ENCODE assay signal across 12 mouse cellular contexts in the genomic region with DNA sequence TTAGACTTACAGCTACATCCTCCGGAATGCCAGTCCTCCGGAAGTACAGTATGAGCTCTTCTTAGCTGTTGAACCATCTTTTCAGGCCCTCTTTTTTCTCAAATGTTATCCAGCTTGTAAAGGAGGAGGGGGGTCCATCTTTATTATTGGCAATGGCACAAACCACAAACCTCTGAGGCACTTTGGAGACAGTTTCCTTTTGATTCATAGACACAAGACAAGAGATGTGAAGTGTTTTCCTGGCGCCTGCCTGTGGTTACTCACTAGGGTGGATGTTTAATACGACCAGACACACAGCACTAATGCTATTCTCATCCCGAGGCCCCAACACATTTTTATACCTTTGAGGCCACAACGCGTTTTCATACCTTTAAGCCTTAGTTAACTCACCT. TPM values are rescaled to one million over a fixed set of nuclear protein-coding genes. Genes with fewer than 3 reads are reported as not detected.
DNase-seq lines count a peak whose midpoint lies in the region; ATAC-seq lines count a peak whose summit lies in the region.
"Had no signal": no experiment of that assay in that cellular context is flagged by ENCODE, and none has a peak within 500 bp of the region (broad histone marks: within the 10 kb centered on the region; RNA-seq: fewer than 3 reads in every experiment).

No protein-coding gene starts in this region.

- H3K27ac ChIP-seq in heart, embryonic 12.5 days (ENCODE audit: poor library complexity, severe bottlenecking): peak overlapping the region; percentile 68
- H3K27ac ChIP-seq in limb, embryonic 12.5 days: peak overlapping the region; percentile 77; the same call in 1 of the 2 replicates
- H3K27ac ChIP-seq: midbrain, embryonic 12.5 days had no signal

- intact Hi-C loops in heart, postnatal 14 days (cut with DNase I): no loop called here

- WGBS in heart, embryonic 12.5 days: 35% methylated on average over 7 of the region's 7 CpGs
- 63% methylated on average over 7 of the region's 7 CpGs for WGBS in limb, embryonic 12.5 days

- no peak for ATAC-seq in heart, embryonic 12.5 days (ENCODE audit: insufficient number of reproducible peaks, low FRiP score)
- ATAC-seq in limb, embryonic 12.5 days (ENCODE audit: insufficient number of reproducible peaks, insufficient read depth, low FRiP score, low TSS enrichment, low read depth): no peak

- no peak overlapping the region for H3K9ac ChIP-seq in heart, embryonic 12.5 days
- H3K9ac ChIP-seq in limb, embryonic 12.5 days (replicated peaks): no peak overlapping the region
- H3K9ac ChIP-seq: midbrain, embryonic 12.5 days had no signal

- peaks cover 34% of the 10 kb centered on the region for H3K4me1 ChIP-seq in heart, embryonic 12.5 days (replicated peaks)
- peaks cover 32% of the 10 kb centered on the region for H3K4me1 ChIP-seq in limb, embryonic 12.5 days (replicated peaks)

- peak overlapping the region; percentile 32; the same call in 1 of the 2 replicates for H3K4me2 ChIP-seq in heart, embryonic 12.5 days
- H3K4me2 ChIP-seq in limb, embryonic 12.5 days: no peak overlapping the region
- H3K4me2 ChIP-seq: midbrain, embryonic 12.5 days had no signal

- no peaks in the 10 kb centered on the region for H3K9me3 ChIP-seq in heart, embryonic 12.5 days (replicated peaks)
- no peaks in the 10 kb centered on the region for H3K9me3 ChIP-seq in limb, embryonic 12.5 days
- H3K9me3 ChIP-seq: midbrain, embryonic 12.5 days had no signal

- H3K36me3 ChIP-seq in heart, embryonic 12.5 days: no peaks in the 10 kb centered on the region
- H3K36me3 ChIP-seq in limb, embryonic 12.5 days: no peaks in the 10 kb centered on the region
- H3K36me3 ChIP-seq: midbrain, embryonic 12.5 days had no signal

- H3K4me3 ChIP-seq in heart, embryonic 12.5 days: no peak overlapping the region
- H3K4me3 ChIP-seq in limb, embryonic 12.5 days (replicated peaks): no peak overlapping the region
- H3K4me3 ChIP-seq: midbrain, embryonic 12.5 days had no signal

- DNase-seq in heart, postnatal 14 days: no peak
- DNase-seq in 3134 (ENCODE audit: extremely low read depth, insufficient read length, low spot score) (peak; percentile 28), NIH3T3 (ENCODE audit: low read depth) (peak; percentile 37)
- no peak for DNase-seq in T-cell, adult 2 months (ENCODE audit: low spot score)
- no peak for DNase-seq in testis, postnatal 10 days (ENCODE audit: low spot score)
- no peak for DNase-seq in cerebellum, postnatal 36 days
- DNase-seq: adrenal gland, postnatal 36 days; lung, postnatal 14 days; spleen, adult 18-20 months had no signal

- H3K27me3 ChIP-seq in heart, embryonic 12.5 days (replicated peaks): no peaks in the 10 kb centered on the region
- H3K27me3 ChIP-seq in limb, embryonic 12.5 days: no peaks in the 10 kb centered on the region
- H3K27me3 ChIP-seq: midbrain, embryonic 12.5 days had no signal

RNA-seq across cellular contexts. Expression of a gene that starts 28.1 kb away (rescaled TPM):
- 4,565 and 4,650 TPM in 2 replicates for polyA plus RNA-seq in heart, embryonic 12.5 days (2016; fragmentation: Nextera tagmentation; extraction: Ambion mirVana)
- total RNA-seq in heart, postnatal 14 days (2021): over 10,000 TPM; 11,169 to 11,475 TPM
- 555 and 579 TPM in 2 replicates for polyA plus RNA-seq in limb, embryonic 12.5 days (2016; fragmentation: Nextera tagmentation; extraction: Ambion mirVana)

Comparison
In these comparisons a context has a peak if more than half of its experiments do, and no peak if none do; other contexts are left out.
1. DNase-seq: peak in 3134 (single experiment) and NIH3T3 (single experiment); none in heart, postnatal 14 days (0 of 2), T-cell, adult 2 months (single experiment), testis, postnatal 10 days (single experiment) and cerebellum, postnatal 36 days (0 of 2).